Mouse (Mus musculus) midbrain, embryonic 11.5 days (tissue): ENCODE measurements at regions not wholly inside any gene's neighbourhood (a gene's known extent, or its start where the extent isn't known, plus 50 kb on each side); places are given as distances from the start of the nearest gene placed in this dataset.

Experiments used
- ATAC-seq: fragments of 200-750 bp; cut with Nextera tagmentation; 2 replicates; pipeline ENCODE4 v1.8.0; 2017; ENCODE audit warnings: moderate TSS enrichment, moderate library complexity; ENCODE audit not compliant: low FRiP score
- DNase-seq: peaks from one replicate; pipeline ENCODE4 v3.0.0; 2015; ENCODE audit warnings: low spot score; ENCODE audit errors: missing footprints
- H3K27ac ChIP-seq: fragments of 300-500 bp; sonication (generic); 2 replicates; pipeline ENCODE4 v1.5.1; 2014; ENCODE audit warnings: low read depth, low read length
- H3K27me3 ChIP-seq: fragments of 300-500 bp; sonication (generic); 2 replicates; pipeline ENCODE4 v1.6.1; 2014; ENCODE audit warnings: mild to moderate bottlenecking, low read length, moderate library complexity, mixed read lengths; ENCODE audit not compliant: control insufficient read depth, insufficient read depth
- H3K36me3 ChIP-seq: fragments of 300-500 bp; sonication (generic); 2 replicates; pipeline ENCODE4 v1.6.1; 2014; ENCODE audit warnings: mild to moderate bottlenecking, low read length, moderate library complexity, mixed read lengths; ENCODE audit not compliant: control insufficient read depth, insufficient read depth
- H3K4me1 ChIP-seq: fragments of 300-500 bp; sonication (generic); 2 replicates; pipeline ENCODE4 v1.6.1; 2014; ENCODE audit warnings: low read length; ENCODE audit not compliant: control insufficient read depth, insufficient read depth
- H3K4me2 ChIP-seq: fragments of 300-500 bp; sonication (generic); 2 replicates; pipeline ENCODE4 v1.6.1; 2014; ENCODE audit warnings: mild to moderate bottlenecking, moderate library complexity
- H3K4me3 ChIP-seq: fragments of 300-500 bp; sonication (generic); 2 replicates; pipeline ENCODE4 v1.5.1; 2014; ENCODE audit warnings: low read depth, low read length
- H3K9ac ChIP-seq: fragments of 300-500 bp; sonication (generic); 2 replicates; pipeline ENCODE4 v1.6.1; 2014; ENCODE audit warnings: low read length
- H3K9me3 ChIP-seq: fragments of 300-500 bp; sonication (generic); 2 replicates; pipeline ENCODE4 v1.6.1; 2016; ENCODE audit warnings: low read length; ENCODE audit not compliant: control insufficient read depth
- WGBS: fragments of 180-500 bp; shearing (Covaris S2); extraction: QIAGEN DNeasy Blood & Tissue Kit; methylation state at CpG from one replicate; pipeline ENCODE4 v1.1.7; 2014; 5-methylcytosine and 5-hydroxymethylcytosine counted together

DNA sequence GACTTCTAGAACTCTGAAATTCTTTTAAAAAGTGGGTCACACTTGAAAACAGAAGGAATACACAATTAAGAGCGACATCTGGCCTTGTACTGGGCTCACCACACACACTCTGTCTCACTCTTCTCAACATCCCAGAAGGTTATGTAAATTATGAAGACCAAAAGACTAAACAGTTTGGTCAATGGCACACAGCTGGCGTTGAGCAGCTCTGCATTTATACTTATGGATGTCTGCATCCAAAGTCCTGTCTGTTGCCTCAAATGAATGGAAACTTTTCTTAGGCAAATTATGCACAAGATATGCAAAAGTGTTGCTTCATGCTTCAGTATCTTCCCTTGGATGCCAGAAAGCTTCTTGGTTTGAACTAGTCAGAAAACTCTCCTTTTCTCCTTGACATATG, 323.5 kb downstream of the Ppp3ca start:
- WGBS, result 89% methylated on average over 2 of the region's 2 CpGs
- H3K9me3 ChIP-seq, result no peaks in the 10 kb centered on the region
- no peaks in the 10 kb centered on the region for H3K27me3 ChIP-seq
- H3K9ac ChIP-seq, result no peak overlapping the region
- H3K4me1 ChIP-seq, result no peaks in the 10 kb centered on the region
- DNase-seq (no peak), ATAC-seq (no peak)
- H3K27ac ChIP-seq, result no peak overlapping the region
- H3K4me2 ChIP-seq, result no peak overlapping the region
- no peak overlapping the region for H3K4me3 ChIP-seq
- H3K36me3 ChIP-seq, result no peaks in the 10 kb centered on the region

DNA sequence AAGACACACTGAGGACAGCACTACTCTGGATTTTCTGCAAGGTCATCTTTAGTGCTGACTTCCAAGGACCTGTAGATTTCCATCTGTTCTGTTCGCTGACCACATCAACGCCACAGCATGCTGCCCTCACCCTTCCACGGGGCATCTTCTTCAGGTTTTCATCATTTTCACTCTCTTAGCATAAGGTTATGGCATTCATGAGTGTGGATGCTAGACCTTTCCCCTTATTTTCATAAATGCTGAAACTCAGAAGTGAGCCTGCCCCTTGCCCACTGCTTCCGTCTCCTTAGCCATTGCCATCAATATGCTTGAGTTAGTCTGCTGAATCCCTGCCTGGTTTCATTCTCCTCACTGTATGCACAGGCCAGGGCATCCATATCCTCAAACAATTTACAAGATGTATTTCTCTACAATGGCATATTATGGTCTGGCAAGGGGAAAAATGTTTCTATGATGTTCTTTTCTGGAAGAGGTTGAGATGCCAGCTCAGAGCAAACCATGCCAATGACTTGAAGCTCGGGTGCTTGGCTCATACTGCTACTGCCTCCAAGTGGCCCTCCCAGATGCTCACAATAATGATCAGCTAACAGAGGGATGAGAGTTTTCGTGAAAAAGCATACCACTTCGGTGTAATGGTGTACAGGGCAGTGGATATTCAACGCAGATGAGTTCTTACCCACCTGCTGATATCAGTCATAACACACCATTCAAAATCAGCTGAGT, 324.6 kb downstream of the Ppp3ca start:
- Histone ChIP-seq H3K9ac (no peak overlapping the region), H3K9me3 (no peaks in the 10 kb centered on the region), H3K27me3 (no peaks in the 10 kb centered on the region), H3K4me1 (no peaks in the 10 kb centered on the region), H3K4me2 (no peak overlapping the region), H3K4me3 (no peak overlapping the region), H3K27ac (no peak overlapping the region), H3K36me3 (no peaks in the 10 kb centered on the region)
- ATAC-seq (no peak), DNase-seq (no peak)
- 85% methylated on average over 8 of the region's 8 CpGs for WGBS

DNA sequence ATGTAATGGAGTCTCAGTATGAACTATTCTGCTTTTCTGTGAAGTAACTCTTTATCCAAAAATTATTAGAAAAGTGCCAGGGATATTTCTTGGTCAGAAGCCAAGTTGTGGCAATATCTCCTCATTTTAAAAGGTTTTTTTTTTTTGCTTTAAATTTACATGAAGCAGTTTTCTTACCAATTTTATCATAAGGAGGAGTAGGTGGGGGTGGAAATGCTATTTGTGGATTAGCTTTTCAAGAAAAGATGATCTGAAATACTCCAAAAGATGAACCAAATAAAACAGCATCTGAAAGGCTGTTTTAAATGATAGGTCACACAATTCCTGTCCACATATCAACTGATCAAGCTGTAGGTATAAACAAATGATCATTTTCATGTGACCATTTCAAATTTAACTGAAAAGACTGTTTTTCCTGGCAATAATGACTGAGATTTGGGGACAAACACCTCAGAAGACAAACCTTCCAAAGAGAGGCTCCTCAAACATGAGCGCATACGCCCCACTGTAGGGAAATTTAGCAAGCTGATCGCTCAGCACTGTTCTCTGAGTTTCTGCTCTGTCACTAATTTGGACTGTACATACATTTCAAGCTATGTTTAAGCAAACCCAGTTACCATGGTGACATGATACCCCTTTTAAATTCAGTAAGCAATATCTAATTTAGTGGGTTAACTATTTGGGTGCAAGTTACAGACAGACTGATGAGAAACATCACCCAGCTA, 325.8 kb downstream of the Ppp3ca start:
- no peaks in the 10 kb centered on the region for H3K4me1 ChIP-seq
- 91% methylated on average over 3 of the region's 3 CpGs for WGBS
- ATAC-seq (no peak), DNase-seq (no peak)
- H3K27ac ChIP-seq, result no peak overlapping the region
- no peak overlapping the region for H3K9ac ChIP-seq
- H3K4me2 ChIP-seq, result no peak overlapping the region
- H3K27me3 ChIP-seq, result no peaks in the 10 kb centered on the region
- no peaks in the 10 kb centered on the region for H3K36me3 ChIP-seq
- H3K4me3 ChIP-seq, result no peak overlapping the region
- no peaks in the 10 kb centered on the region for H3K9me3 ChIP-seq

DNA sequence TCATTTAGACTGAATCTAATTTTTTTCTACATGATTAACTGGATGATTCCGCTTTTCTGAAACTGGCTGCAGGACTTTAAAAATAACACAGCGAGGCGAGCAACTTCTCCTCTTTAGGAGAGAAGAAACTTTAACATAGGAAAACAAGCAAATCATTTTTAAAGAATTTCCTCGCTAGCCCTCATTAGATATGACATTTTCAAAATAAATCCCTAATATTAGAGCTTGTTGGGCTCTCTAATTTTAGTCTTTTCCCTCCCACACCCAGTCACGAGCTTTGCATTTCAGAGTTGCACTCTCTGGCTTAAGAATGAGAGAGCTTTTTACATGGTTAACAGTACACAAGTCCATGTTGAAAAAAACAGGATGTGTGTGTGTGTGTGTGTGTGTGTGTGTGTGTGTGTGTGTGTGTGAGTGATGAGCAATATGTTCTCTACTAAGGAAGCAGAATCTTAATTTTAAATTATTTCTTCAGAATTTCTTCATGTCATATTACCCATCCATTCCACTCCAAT, 326.5 kb downstream of the Ppp3ca start:
- Histone ChIP-seq H3K36me3 (no peaks in the 10 kb centered on the region), H3K4me1 (no peaks in the 10 kb centered on the region), H3K4me2 (no peak overlapping the region), H3K27me3 (no peaks in the 10 kb centered on the region), H3K4me3 (no peak overlapping the region), H3K9ac (no peak overlapping the region), H3K9me3 (no peaks in the 10 kb centered on the region), H3K27ac (no peak overlapping the region)
- WGBS, result 88% methylated on average over 5 of the region's 5 CpGs
- ATAC-seq (no peak), DNase-seq (no peak)

DNA sequence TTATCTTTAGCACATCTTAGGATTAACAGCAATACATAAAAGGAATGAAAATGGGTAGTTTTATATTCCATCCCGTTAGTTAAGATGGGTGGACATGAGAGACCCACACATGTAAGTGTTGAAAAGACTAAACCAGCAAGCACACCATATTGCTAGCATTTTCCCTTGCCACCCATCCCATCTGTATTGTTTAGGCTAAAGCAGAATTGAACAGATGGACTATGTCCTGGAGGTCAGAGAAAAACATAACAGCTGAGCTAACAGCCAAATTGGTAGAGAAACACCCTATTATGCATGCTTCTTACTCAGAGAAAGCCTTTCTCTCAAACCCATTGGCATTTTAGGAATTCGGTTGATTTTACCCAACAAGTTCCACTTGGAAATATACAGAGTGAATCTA, 329.3 kb upstream of the Emcn start:
- no peak overlapping the region for H3K9ac ChIP-seq
- DNase-seq, result no peak
- no peak overlapping the region for H3K4me2 ChIP-seq
- no peak overlapping the region for H3K4me3 ChIP-seq
- no peak for ATAC-seq
- no peaks in the 10 kb centered on the region for H3K9me3 ChIP-seq
- H3K27me3 ChIP-seq, result no peaks in the 10 kb centered on the region
- H3K36me3 ChIP-seq, result no peaks in the 10 kb centered on the region
- 70% methylated on average over 2 of the region's 2 CpGs for WGBS
- H3K27ac ChIP-seq, result no peak overlapping the region
- no peaks in the 10 kb centered on the region for H3K4me1 ChIP-seq

DNA sequence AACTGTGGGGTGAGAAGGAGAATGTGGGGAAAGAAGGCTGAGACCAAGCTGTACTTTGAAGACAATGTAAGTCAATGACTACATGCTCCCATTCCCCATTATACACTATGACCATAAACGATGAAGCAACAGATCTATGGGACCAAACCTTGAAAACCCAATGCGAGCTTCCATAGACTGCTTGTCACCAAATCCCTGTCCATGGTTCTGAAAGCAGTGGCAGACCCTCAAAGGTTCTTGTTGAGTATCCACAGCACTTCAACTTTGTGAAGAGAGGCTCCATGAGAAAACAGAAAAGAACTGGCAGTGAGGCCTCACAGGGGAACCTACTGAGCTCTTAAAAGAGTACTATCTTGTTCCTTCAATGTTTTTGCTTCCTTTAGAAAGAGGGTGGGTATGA, 326.2 kb upstream of the Emcn start:
- no peaks in the 10 kb centered on the region for H3K4me1 ChIP-seq

DNA sequence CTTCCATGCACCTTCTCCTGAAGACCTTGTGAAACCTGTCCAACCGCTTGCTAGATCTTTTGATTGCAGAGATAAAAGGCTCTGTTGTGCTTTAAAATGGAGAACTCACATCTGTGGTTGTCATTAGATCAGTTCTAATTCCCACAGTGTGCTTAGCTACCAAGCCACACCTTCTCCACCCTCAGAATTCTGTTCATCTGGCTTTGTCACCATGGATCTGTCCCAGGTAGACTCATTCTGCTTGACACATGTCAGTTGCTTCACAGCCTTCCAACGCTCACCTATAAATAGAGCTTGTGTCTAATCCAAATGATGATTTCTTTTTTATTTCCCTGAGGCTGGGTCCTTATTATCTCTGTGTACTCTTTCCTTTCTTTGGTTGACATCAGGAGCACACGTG, 325.7 kb upstream of the Emcn start:
- H3K4me1 ChIP-seq, result no peaks in the 10 kb centered on the region
- no peak overlapping the region for H3K9ac ChIP-seq
- no peak overlapping the region for H3K4me3 ChIP-seq
- H3K27ac ChIP-seq, result no peak overlapping the region
- DNase-seq (no peak), ATAC-seq (no peak)
- 88% methylated on average over 3 of the region's 3 CpGs for whole genome bisulfite sequencing
- H3K36me3 ChIP-seq, result no peaks in the 10 kb centered on the region
- no peaks in the 10 kb centered on the region for H3K9me3 ChIP-seq
- H3K4me2 ChIP-seq, result no peak overlapping the region
- no peaks in the 10 kb centered on the region for H3K27me3 ChIP-seq

More for the DNA sequence above, 326.2 kb upstream of the Emcn start:
- Histone ChIP-seq H3K4me3 (no peak overlapping the region), H3K27ac (no peak overlapping the region), H3K9me3 (no peaks in the 10 kb centered on the region), H3K9ac (no peak overlapping the region), H3K36me3 (no peaks in the 10 kb centered on the region), H3K27me3 (no peaks in the 10 kb centered on the region), H3K4me2 (no peak overlapping the region)
- ATAC-seq (no peak), DNase-seq (no peak)
- WGBS, result 75% methylated on average over 2 of the region's 2 CpGs

DNA sequence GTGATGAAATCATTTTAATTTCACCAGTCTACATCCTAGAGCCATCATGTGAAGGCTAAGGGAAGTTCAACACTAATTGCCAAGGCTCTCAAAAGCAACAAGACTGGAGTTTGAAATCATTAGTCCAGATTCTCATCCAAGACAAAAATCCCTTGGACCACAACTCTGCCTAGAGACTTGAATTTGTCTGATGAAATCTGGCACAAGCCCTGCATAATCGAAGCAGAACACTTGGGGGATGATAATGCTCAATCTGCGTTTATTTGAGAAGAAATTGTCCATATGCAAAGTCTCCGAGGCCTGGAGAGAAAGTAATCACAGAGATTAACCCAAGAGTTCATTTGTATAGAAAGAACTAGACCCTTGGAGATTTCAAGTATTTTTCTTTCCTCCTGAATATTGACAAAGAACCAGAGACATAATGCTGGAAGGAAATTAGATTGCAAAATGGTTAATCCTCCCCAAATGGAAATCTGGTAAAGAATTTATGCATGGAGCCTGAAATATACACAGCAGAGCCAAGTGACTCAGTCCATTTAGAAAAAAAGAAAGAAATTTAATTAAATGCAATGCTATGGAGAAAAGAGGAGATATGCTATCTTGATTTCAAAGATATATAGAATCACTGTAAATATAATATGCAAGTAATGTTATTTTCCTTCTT, 320.8 kb upstream of the Emcn start:
- ATAC-seq (peak; percentile 57), DNase-seq (no peak)
- Histone ChIP-seq H3K4me2 (no peak overlapping the region), H3K4me3 (no peak overlapping the region), H3K4me1 (no peaks in the 10 kb centered on the region), H3K36me3 (no peaks in the 10 kb centered on the region), H3K27ac (no peak overlapping the region), H3K27me3 (no peaks in the 10 kb centered on the region), H3K9me3 (no peaks in the 10 kb centered on the region), H3K9ac (no peak overlapping the region)
- WGBS, result 47% methylated on average over 3 of the region's 3 CpGs

DNA sequence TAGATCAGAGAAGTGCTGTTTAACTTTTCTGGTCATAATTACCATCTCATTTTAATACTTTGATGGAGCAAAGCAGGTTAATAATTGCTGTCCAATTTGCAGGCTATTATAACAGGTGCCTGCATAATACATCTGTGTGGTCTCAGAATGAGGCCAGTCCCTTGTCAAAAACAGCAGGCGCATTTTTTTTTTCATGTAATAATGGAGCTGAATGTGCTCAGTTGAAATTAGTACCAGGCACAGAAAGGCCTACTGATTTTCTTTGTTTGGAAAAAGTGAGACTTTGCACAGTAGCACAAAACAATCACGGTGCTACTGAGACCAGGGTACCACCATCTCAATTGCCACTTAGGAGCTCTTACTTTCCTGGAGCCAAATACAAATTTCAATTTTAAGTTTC, 311.3 kb upstream of the Emcn start:
- WGBS, result 75% methylated on average over 2 of the region's 2 CpGs
- Histone ChIP-seq H3K4me2 (no peak overlapping the region), H3K4me1 (no peaks in the 10 kb centered on the region), H3K36me3 (no peaks in the 10 kb centered on the region), H3K4me3 (no peak overlapping the region), H3K27ac (no peak overlapping the region), H3K9ac (no peak overlapping the region), H3K27me3 (no peaks in the 10 kb centered on the region), H3K9me3 (no peaks in the 10 kb centered on the region)
- no peak for ATAC-seq
- no peak for DNase-seq
